Mouse (Mus musculus) kidney, adult 2 months (tissue): ENCODE measurements around the gene Katnal1.

Source experiments
- CTCF ChIP-seq: fragments of 200-500 bp; conservative IDR thresholded peaks from 2 replicates; pipeline ENCODE4 v1.5.1; 2011; ENCODE audit warnings: low read depth, mild to moderate bottlenecking, control low read depth, low read length, moderate library complexity, mixed read lengths; ENCODE audit not compliant: insufficient read depth, insufficient read length
- POLR2A ChIP-seq: fragments of 200-500 bp; IDR thresholded peaks from one replicate; pipeline ENCODE4 v1.6.1; 2011; ENCODE audit warnings: low read depth, low read length, control low read depth

- TF ChIP-seq CTCF = no peak
- no peak for TF ChIP-seq POLR2A
Observed at GRCm38 (mm10) chr5:148831141-148831547, 98.0 kb downstream of the Katnal1 start.
